Mouse (Mus musculus) bone marrow, adult 2 months (tissue): ENCODE measurements at regions not wholly inside any gene's neighbourhood (a gene's known extent, or its start where the extent isn't known, plus 50 kb on each side); places are given as distances from the start of the nearest gene placed in this dataset.

ENCODE experiments used
- CTCF ChIP-seq: fragments of 200-500 bp; IDR thresholded peaks from 2 replicates; pipeline ENCODE4 v1.5.1; 2011; ENCODE audit warnings: low read length, control low read depth; ENCODE audit not compliant: control insufficient read depth, insufficient read depth
- POLR2A ChIP-seq: fragments of 200-500 bp; IDR thresholded peaks from 2 replicates; pipeline ENCODE4 v1.6.1; 2011; ENCODE audit warnings: low read depth, mild to moderate bottlenecking, control low read depth, low read length, borderline replicate concordance; ENCODE audit not compliant: control insufficient read depth

- TF ChIP-seq CTCF = no peak
- TF ChIP-seq POLR2A = no peak
Measured at GRCm38 (mm10) chr1:76373931-76374330, 827.9 kb downstream of the Slc4a3 start.
